Mouse (Mus musculus) heart, postnatal 0 days (tissue): ENCODE data around the gene Lypla2. TPM values are rescaled to one million over a fixed set of nuclear protein-coding genes. Genes with fewer than 3 reads are reported as not detected.

Experiments used
- ATAC-seq: fragments of 200-750 bp; cut with Nextera tagmentation; 2 replicates; pipeline ENCODE4 v1.8.0; 2017; ENCODE audit warnings: low read depth, moderate number of reproducible peaks, moderate library complexity; ENCODE audit not compliant: insufficient read depth
- DNase-seq: peaks from one replicate; pipeline ENCODE4 v3.0.0-alpha.2; 2016; ENCODE audit warnings: low spot score
- H3K27ac ChIP-seq: fragments of 300-500 bp; sonication (generic); 2 replicates; pipeline ENCODE4 v1.5.1; 2014; ENCODE audit warnings: low read depth, mild to moderate bottlenecking
- H3K27me3 ChIP-seq: fragments of 300-500 bp; sonication (generic); 2 replicates; pipeline ENCODE4 v1.6.1; 2014; ENCODE audit warnings: low read length, mixed read lengths; ENCODE audit not compliant: control insufficient read depth, insufficient read depth
- H3K36me3 ChIP-seq: fragments of 300-500 bp; sonication (generic); replicated peaks from 2 replicates; pipeline ENCODE4 v1.6.1; 2014; ENCODE audit warnings: low read length, mixed read lengths; ENCODE audit not compliant: control insufficient read depth, insufficient read depth
- H3K4me1 ChIP-seq: fragments of 300-500 bp; sonication (generic); 2 replicates; pipeline ENCODE4 v1.6.1; 2014; ENCODE audit warnings: antibody characterized with exemption; ENCODE audit not compliant: control insufficient read depth, insufficient read depth
- H3K4me2 ChIP-seq: fragments of 300-500 bp; sonication (generic); 2 replicates; pipeline ENCODE4 v1.6.1; 2014; ENCODE audit warnings: low read depth, mild to moderate bottlenecking, low read length, moderate library complexity
- H3K4me3 ChIP-seq: fragments of 300-500 bp; sonication (generic); 2 replicates; pipeline ENCODE4 v1.5.1; 2014; ENCODE audit warnings: low read depth, low read length
- H3K9ac ChIP-seq: fragments of 300-500 bp; sonication (generic); replicated peaks from 2 replicates; pipeline ENCODE4 v1.6.1; 2014; ENCODE audit warnings: low read depth, low read length, mixed read lengths
- H3K9me3 ChIP-seq: fragments of 300-500 bp; sonication (generic); replicated peaks from 2 replicates; pipeline ENCODE4 v1.6.1; 2016; ENCODE audit warnings: low read length; ENCODE audit not compliant: control insufficient read depth
- CTCF ChIP-seq: IDR thresholded peaks from 2 replicates; pipeline ENCODE4 v1.5.1; 2016; ENCODE audit warnings: antibody characterized with exemption, control low read depth, low read depth
- EP300 ChIP-seq: IDR thresholded peaks from 2 replicates; pipeline ENCODE4 v1.6.1; 2016; ENCODE audit warnings: antibody characterized with exemption, low read depth
- WGBS: fragments of 180-500 bp; shearing (Covaris S2); extraction: QIAGEN DNeasy Blood & Tissue Kit; methylation state at CpG from one replicate; pipeline ENCODE4 v1.1.7; 2014; 5-methylcytosine and 5-hydroxymethylcytosine counted together
- polyA plus RNA-seq: library from polyadenylated mRNA; unstranded; fragments of >200 nt; fragmentation: Nextera tagmentation; extraction: Ambion mirVana; gene quantifications from 2 replicates; pipeline ENCODE4 v1.2.1, GENCODE M21; 2015
- total RNA-seq: library from RNA; depleted of rRNA; stranded (reverse); fragments of >200 nt; gene quantifications from 2 replicates; pipeline ENCODE4 v1.2.3, GENCODE M21; 2014; ENCODE audit warnings: low replicate concordance

Lypla2 gene
- total and polyA plus RNA-seq, 2 experiments from 2014 or later = 58.4 to 66.8 TPM

GRCm38 (mm10) chr4:135987714-135988113, 15.3 kb upstream of the Lypla2 start:
- Histone ChIP-seq H3K27me3 (no peaks in the 10 kb centered on the region), H3K9ac (peak overlapping the region; percentile 92), H3K4me1 (0 out of 2 replicates have a peak, but pooled peaks cover 9% of the 10 kb centered on the region), H3K36me3 (peaks cover 19% of the 10 kb centered on the region; the same call in 1 of the 2 replicates), H3K4me3 (peak overlapping the region; percentile 91), H3K9me3 (no peaks in the 10 kb centered on the region), H3K27ac (no peak overlapping the region), H3K4me2 (peak overlapping the region; percentile 98)
- DNase-seq = no peak
- TF ChIP-seq EP300 (no peak), CTCF (no peak)
- ATAC-seq = no peak
- 72% methylated on average over 9 of the region's 9 CpGs for WGBS

- ATAC-seq = peak; percentile 92
- TF ChIP-seq CTCF (peak; percentile 35), EP300 (no peak)
- Histone ChIP-seq H3K27ac (peak within 1 kb of the TSS; percentile 70), H3K9ac (peak within 1 kb of the TSS; percentile 92), H3K4me3 (peak within 1 kb of the TSS; percentile 91), H3K9me3 (no peaks in the 10 kb centered on the region), H3K4me2 (peak within 1 kb of the TSS; percentile 98), H3K27me3 (no peaks in the 10 kb centered on the region), H3K4me1 (0 out of 2 replicates have a peak, but pooled peaks cover 9% of the 10 kb centered on the region), H3K36me3 (peaks cover 21% of the 10 kb centered on the region; the same call in 1 of the 2 replicates)
- peak; percentile 89 for DNase-seq
- WGBS = under 1% methylated on average over 68 of the region's 81 CpGs
These were observed 14.7 kb upstream of the Lypla2 start, which contains the start of gene Pithd1 for GRCm38 (mm10) chr4:135986943-135987710. Gene Pithd1, minus strand, starts transcription at chr4:135987264.

GRCm38 (mm10) chr4:135986301-135986942, 14.0 kb upstream of the Lypla2 start:
- H3K4me3 ChIP-seq = peak overlapping the region; percentile 91
- H3K4me2 ChIP-seq = peak overlapping the region; percentile 98
- DNase-seq (no peak), ATAC-seq (peak; percentile 20; the same call in 1 of the 2 replicates)
- peak overlapping the region; percentile 92 for H3K9ac ChIP-seq
- 0 out of 2 replicates have a peak, but pooled peaks cover 9% of the 10 kb centered on the region for H3K4me1 ChIP-seq
- TF ChIP-seq CTCF (no peak), EP300 (no peak)
- WGBS = 10% methylated on average over 23 of the region's 23 CpGs
- H3K36me3 ChIP-seq = peaks cover 21% of the 10 kb centered on the region; the same call in 1 of the 2 replicates
- no peaks in the 10 kb centered on the region for H3K9me3 ChIP-seq
- peak overlapping the region; percentile 70 for H3K27ac ChIP-seq
- no peaks in the 10 kb centered on the region for H3K27me3 ChIP-seq

GRCm38 (mm10) chr4:135985769-135986168, 13.3 kb upstream of the Lypla2 start:
- 86% methylated on average over 7 of the region's 7 CpGs for WGBS
- Histone ChIP-seq H3K4me2 (peak overlapping the region; percentile 98), H3K4me3 (0 out of 2 replicates have a peak overlapping the region, but pooled peaks have one; percentile 91), H3K27me3 (no peaks in the 10 kb centered on the region), H3K36me3 (peaks cover 21% of the 10 kb centered on the region; the same call in 1 of the 2 replicates), H3K9me3 (no peaks in the 10 kb centered on the region), H3K27ac (no peak overlapping the region), H3K9ac (peak overlapping the region; percentile 92; the same call in 1 of the 2 replicates), H3K4me1 (0 out of 2 replicates have a peak, but pooled peaks cover 9% of the 10 kb centered on the region)
- DNase-seq (no peak), ATAC-seq (no peak)
- TF ChIP-seq CTCF (no peak), EP300 (no peak)

- Histone ChIP-seq H3K4me2 (no peak overlapping the region), H3K27ac (no peak overlapping the region), H3K4me1 (0 out of 2 replicates have a peak, but pooled peaks cover 9% of the 10 kb centered on the region), H3K9me3 (no peaks in the 10 kb centered on the region), H3K27me3 (no peaks in the 10 kb centered on the region), H3K9ac (no peak overlapping the region), H3K4me3 (no peak overlapping the region), H3K36me3 (peaks cover 21% of the 10 kb centered on the region; the same call in 1 of the 2 replicates)
- WGBS = 74% methylated on average over 5 of the region's 5 CpGs
- DNase-seq = no peak
- no peak for TF ChIP-seq CTCF
- no peak for TF ChIP-seq EP300
- ATAC-seq = no peak
These were observed 12.8 kb upstream of the Lypla2 start for GRCm38 (mm10) chr4:135985193-135985592.
